Mouse (Mus musculus): ENCODE measurements around the gene Ptprf.
A peak's percentile ranks its signal among the peaks of the same experiment; 100 is the strongest.

Gene Ptprf

GRCm38 (mm10) chr4:118178952-118179466, 112.2 kb downstream of the Ptprf start:
- no peak for DNase-seq (ENCODE audit: low read depth, low spot score)
- Histone ChIP-seq H3K36me3 (ENCODE audit: control insufficient read depth, insufficient read depth, low read length, poor library complexity, severe bottlenecking) (peaks cover 12% of the 10 kb centered on the region), H3K27me3 (ENCODE audit: control insufficient read depth, insufficient read depth, low read length, poor library complexity, severe bottlenecking) (no peaks in the 10 kb centered on the region)

- peak; percentile 63 for DNase-seq (ENCODE audit: low read depth, low spot score)
- Histone ChIP-seq H3K36me3 (ENCODE audit: control insufficient read depth, insufficient read depth, low read length, poor library complexity, severe bottlenecking) (peaks cover 19% of the 10 kb centered on the region), H3K27me3 (ENCODE audit: control insufficient read depth, insufficient read depth, low read length, poor library complexity, severe bottlenecking) (no peaks in the 10 kb centered on the region)
These were observed 118.7 kb downstream of the Ptprf start for GRCm38 (mm10) chr4:118172461-118172860.

DNA sequence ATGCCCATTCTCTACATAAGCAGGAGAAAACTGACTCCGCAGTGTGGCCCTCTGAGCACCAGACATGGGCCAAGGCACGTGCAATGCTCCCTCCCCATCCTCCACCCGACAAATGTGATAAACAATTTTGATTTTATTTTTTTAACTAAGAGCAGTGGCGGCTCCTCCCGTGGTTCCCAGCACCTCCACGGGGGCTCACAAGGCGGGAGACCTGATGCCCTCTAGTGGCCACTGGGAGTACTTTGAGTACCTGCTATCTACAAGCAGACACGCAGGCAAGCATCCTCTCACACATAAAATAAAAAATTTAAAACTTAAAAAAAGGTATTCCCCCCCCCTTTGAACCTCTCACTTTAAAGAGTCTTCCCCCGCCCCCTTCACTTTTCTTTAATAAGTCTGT, 120.2 kb downstream of the Ptprf start:
- H3K36me3 ChIP-seq (ENCODE audit: control insufficient read depth, insufficient read depth, low read length, poor library complexity, severe bottlenecking), result peaks cover 20% of the 10 kb centered on the region
- peak; percentile 58 for DNase-seq (ENCODE audit: low read depth, low spot score)
- H3K27me3 ChIP-seq (ENCODE audit: control insufficient read depth, insufficient read depth, low read length, poor library complexity, severe bottlenecking), result no peaks in the 10 kb centered on the region

GRCm38 (mm10) chr4:118162123-118162522, 129.1 kb downstream of the Ptprf start:
- peaks cover 23% of the 10 kb centered on the region for H3K36me3 ChIP-seq (ENCODE audit: control insufficient read depth, insufficient read depth, low read length, poor library complexity, severe bottlenecking)
- no peaks in the 10 kb centered on the region for H3K27me3 ChIP-seq (ENCODE audit: control insufficient read depth, insufficient read depth, low read length, poor library complexity, severe bottlenecking)
- DNase-seq (ENCODE audit: low read depth, low spot score), result no peak

Data from splenic B cell, adult 2 months (primary cell).